Mouse (Mus musculus) fat pad, adult 2 months (tissue): ENCODE results near the gene Irgq.
"Not testable (repeated sequence)": the region's sequence is repeated elsewhere in the genome, so short reads cannot be mapped to it uniquely, and the experiment has no call there.

Experiments used
- DNase-seq: peaks from one replicate; pipeline ENCODE4 v3.0.0-alpha.2; 2011; ENCODE audit warnings: low read depth, low spot score; ENCODE audit errors: extremely low read depth

Irgq gene

GRCm38 (mm10) chr7:24530062-24530931 lies at the start of gene Irgq:
Gene Irgq (plus strand): TSS chr7:24530689.
- DNase-seq: peak; percentile 97

DNA sequence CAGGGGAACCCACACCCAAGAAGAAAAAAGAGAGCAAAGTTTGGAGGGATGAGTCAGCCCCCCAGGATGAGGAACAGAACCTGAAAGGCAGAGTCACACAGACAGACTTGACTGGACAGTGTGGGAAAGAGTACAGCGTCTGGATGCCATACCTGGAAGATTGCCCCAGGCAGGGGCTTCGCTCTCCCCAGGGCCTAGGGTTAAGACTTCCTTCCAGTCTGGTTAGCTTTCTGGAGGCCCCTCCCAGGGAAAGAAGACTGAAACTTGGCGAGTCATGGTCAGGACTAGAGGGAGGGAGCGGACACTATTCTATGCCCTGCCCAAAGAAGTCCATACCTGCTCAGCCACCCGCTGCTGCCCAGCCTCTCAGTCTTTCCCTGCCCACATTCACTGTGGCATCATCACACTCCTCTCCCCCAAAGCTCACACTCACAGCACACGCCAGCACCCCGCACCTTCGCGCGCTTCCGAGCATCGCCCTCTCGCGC lies 49.5 kb upstream of the Irgq start:
- DNase-seq: no peak

DNA sequence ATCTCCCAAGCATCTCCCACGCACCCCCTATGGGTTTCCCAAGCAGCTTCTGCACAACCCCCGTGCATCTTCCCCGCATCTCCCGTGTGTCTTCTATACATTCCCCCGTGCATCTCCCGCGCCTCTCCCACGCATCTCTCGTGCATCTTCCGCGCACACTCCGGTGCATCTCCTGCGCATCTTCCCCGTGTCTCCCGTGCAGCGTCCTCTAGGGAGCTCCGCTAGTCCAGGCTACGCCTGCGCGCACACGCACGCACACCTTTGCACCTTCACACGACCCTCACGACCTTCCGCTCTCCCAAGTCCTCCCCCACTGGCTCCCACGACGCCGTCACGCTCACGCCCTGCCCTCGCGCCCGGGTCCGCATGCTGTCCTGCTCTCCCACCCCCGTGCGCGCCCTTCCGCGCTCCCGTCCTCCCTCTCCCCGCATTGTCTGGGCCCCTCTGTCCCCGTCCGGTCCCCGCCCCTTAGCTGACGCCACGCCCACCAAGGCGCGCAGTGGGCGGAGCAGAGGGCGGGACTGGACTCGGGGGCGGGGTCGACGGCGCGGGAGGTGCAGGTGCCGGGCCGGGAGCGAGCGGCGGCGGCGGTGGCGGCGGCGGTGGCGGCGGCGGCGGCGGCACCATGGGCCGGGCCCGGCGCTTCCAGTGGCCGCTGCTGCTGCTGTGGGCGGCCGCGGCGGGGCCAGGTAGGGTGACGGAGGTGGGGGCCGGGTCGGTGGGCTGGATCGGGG lies 48.8 kb upstream of the Irgq start, which contains the start of gene Cadm4:
Gene Cadm4 (plus strand): TSS at position 550 of the 734 bp plus-strand sequence.
- DNase-seq: no peak

- no peak for DNase-seq
Observed at GRCm38 (mm10) chr7:24482208-24483020, 48.1 kb upstream of the Irgq start.

GRCm38 (mm10) chr7:24483291-24483690 lies 47.2 kb upstream of the Irgq start:
- DNase-seq: not testable (repeated sequence)

GRCm38 (mm10) chr7:24485481-24485880 lies 45.0 kb upstream of the Irgq start:
- no peak for DNase-seq

DNA sequence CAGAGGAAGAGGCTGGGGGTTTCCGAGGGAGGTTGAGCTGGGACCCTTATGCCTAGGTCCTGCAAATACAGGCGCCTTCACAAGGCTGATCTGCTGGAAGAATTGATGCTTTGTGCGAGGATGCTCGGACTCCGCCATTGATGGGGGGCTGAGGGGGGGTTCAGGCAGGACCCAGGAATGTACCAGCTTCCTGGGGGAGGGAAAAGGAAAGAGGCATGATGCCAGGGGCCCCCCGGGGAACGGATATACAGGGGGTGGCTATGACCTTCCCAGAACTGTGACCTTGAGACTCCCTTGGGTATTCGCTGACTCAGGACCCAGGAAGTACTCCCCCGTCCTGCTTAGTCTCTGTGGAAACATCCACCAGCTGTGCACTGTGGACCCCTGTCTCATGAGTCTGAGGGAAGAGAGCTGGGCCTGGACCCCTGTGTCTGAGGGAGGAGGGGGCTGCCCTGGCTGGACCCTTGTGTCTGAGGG lies 43.8 kb upstream of the Irgq start:
- no peak for DNase-seq

- no peak for DNase-seq
Observed at GRCm38 (mm10) chr7:24487403-24487802, 43.1 kb upstream of the Irgq start.

DNA sequence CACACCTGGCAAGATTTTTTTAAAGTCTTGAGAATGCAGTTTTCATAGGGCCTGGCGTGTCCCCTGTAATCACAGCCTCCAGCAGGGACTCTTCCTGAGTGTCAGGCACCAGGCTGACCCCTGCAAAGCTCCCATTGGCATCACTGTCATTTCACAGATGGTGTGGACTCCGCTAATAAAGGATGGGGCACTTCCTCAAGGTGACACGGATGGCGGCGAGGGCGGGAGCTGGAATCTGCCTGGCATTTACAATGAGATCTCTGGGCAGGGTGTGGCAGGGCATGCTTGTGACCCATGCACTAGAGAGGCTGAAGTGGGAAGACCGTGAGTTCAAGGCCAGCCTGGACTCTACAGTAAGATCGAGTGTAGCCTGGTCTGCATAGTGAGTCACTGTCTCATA lies 42.2 kb upstream of the Irgq start:
- no peak for DNase-seq

- no peak for DNase-seq
Observed at GRCm38 (mm10) chr7:24499856-24500577, 30.5 kb upstream of the Irgq start.

- no peak for DNase-seq
Observed at GRCm38 (mm10) chr7:24500929-24501328, 29.6 kb upstream of the Irgq start.

DNA sequence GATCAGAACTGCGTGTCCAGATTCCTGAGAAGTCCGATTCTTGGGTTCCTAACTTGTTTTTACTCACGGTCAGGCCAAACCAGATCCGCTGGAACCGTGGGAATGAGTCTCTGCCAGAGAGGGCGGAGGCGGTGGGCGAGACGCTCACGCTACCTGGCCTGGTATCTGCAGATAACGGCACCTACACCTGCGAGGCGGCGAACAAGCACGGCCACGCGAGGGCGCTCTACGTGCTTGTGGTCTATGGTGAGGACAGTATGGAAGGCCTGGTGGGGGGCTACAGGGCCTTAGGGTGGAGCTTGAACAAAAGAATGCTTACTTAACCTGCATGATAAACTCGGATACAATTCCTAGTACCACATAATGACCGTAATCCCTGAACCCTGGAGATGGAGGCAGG lies 29.0 kb upstream of the Irgq start:
- no peak for DNase-seq

DNA sequence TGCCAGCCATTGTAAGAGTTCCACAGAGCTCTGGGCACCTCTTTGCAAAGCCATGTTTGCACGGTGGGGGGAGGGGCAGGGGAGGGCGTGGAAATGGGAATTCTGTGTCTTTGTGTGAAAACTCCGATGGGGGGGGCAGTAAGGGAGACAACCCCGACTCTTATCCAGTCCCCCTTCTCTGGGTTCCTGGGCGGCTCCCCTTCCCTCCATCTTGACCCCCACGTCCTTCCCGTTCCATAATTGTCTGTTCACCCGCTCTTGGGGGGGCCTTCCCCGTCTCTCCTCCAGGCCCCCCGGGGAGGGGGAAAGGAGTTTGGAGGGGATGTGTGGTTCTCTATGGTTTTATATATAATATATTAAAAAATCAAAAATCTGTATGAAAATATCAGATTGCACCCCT lies 26.5 kb upstream of the Irgq start:
- no peak for DNase-seq

DNA sequence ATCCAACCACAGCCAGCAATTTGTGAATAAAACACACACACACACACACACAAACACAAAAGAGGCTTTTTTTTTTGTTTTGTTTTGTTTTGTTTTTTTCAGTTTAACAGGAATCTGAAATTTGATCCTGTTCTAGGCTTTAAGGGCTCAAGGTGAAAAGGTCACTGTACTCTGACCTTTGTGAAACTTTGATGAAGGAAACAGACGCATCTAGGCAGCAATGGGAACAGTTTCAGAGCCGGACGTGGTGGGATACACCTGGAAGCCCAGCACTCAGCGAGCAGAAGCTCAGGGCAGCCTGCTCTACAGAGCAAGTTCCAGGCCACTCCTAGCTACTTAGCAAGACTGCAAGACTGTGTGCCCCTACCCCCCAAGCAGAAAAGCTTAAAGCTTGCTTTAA lies 25.6 kb upstream of the Irgq start:
- no peak for DNase-seq

GRCm38 (mm10) chr7:24505447-24506064 lies 24.9 kb upstream of the Irgq start:
- no peak for DNase-seq

DNA sequence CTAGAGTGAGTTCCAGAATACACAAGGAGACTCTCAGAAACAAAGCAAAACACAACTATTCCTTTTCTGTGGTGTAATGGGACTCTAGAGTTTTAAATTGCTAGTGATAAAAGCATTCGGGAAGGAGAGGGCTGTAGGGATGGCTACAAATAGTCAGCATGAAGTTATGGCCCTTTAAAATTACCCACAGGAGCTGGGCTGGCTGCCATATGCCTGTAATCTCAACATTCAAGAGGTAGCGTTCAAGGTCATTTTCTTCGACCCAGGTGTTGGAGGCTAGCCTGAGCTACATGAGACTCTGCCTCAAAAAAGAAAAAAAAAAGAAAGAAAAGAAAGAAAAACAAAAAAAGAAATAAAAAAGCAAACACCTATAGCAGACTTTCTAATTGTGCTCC lies 24.4 kb upstream of the Irgq start:
- DNase-seq: no peak

- DNase-seq: peak; percentile 78
Observed at GRCm38 (mm10) chr7:24506476-24506837, 24.0 kb upstream of the Irgq start.

DNA sequence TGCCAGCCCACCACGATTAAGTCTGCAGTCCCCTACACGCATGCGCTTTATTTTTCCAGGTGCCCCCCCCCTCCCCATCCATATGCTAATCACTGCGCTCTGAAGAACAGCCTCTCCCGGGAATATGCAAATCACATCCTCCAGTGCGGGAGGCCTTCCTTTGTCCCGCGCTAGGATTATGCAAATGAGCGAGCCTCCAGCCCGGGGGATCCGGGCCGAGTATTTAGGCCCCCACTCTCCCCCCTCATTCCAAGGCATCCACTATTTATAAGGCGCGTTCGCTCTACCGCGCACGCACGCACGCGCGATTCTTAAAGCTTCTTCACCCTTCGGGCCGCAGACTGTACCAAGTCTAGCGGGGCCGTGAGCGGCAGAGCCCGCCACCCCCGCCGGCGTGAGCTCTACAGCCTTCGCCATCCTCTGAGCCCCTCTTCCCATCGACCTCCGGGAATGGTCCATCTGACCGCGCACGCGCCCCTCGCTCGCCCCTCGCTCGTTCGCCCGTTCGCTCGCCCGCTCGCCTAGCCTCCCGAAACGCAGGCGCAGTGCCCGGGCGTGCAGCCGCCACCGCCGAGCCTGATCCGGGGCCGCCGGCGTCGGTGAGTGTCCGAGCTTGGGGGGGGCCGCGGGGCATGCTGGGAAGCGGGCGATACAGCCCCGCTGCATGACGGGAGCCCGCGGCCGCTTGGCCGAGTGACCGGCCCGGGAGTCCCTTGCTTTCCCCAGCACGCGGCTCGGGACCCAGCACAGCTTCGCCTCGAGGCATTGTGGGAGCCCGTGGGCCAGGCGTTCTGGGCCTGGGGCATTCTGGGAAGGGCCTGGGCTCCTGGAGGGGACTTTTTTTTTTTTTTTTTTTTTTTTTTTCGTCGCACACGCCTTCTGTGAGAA lies 23.4 kb upstream of the Irgq start, which contains the start of gene Zfp428:
Gene Zfp428 (plus strand): TSS at position 169 of the 888 bp plus-strand sequence.
- no peak for DNase-seq

DNA sequence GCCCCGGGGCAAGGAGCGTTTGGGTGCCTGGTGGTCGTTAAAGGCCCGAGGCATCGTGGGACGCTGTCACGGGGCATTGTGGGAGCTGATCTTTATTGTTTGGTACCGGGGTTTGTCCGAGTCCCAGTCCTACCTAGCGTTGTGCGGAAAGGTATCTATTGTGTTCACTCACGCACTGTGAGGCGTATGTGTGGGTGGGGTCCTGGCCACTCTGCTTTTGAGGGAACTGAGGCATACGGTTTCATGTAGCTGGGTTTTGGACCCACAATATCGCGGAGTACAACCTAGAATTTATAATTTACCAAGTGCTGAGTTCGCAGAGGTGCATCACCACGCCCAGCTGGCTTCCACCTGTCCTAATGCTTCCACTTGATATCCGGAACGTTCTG lies 22.8 kb upstream of the Irgq start:
- DNase-seq: no peak
